Comparison of ENCODE assay signal across 18 mouse cellular contexts in genomic region chr11:31832439-31832980, GRCm38 (mm10). TPM values are rescaled to one million over a fixed set of nuclear protein-coding genes. Genes with fewer than 3 reads are reported as not detected.
DNase-seq lines count a peak whose midpoint lies in the region; ATAC-seq and TF ChIP-seq lines count a peak whose summit lies in the region.
"Had no signal": no experiment of that assay in that cellular context is flagged by ENCODE, and none has a peak within 500 bp of the region (broad histone marks: within the 10 kb centered on the region; RNA-seq: fewer than 3 reads in every experiment).

No protein-coding gene starts in this region.

- no peak for ATAC-seq in heart, embryonic 11.5 days (replicated peaks; ENCODE audit: insufficient number of reproducible peaks, low FRiP score, low TSS enrichment)
- ATAC-seq in liver, embryonic 14.5 days (ENCODE audit: insufficient read depth), result no peak
- ATAC-seq: forebrain, embryonic 16.5 days; hindbrain, postnatal 0 days had no signal

- no peak for TF ChIP-seq CTCF in testis, adult 2 months (IDR thresholded peaks at IDR 0.05; ENCODE audit: control insufficient read depth, insufficient read depth, insufficient replicate concordance, low read depth, low read length)
- TF ChIP-seq CTCF in liver, embryonic 14.5 days (IDR thresholded peaks at IDR 0.05; ENCODE audit: low read depth), result no peak

- H3K4me3 ChIP-seq in heart, embryonic 11.5 days (ENCODE audit: low read depth, low read length), result no peak overlapping the region
- peak overlapping the region; percentile 80 for H3K4me3 ChIP-seq in testis, adult 2 months (ENCODE audit: control insufficient read depth, low read depth, low read length)
- H3K4me3 ChIP-seq in liver, embryonic 14.5 days (ENCODE audit: insufficient read depth in 1 of 2, low read depth in 2 of 2, low read length in 2 of 2), result no peak overlapping the region
- H3K4me3 ChIP-seq: embryonic facial prominence, embryonic 13.5 days; myocyte had no signal

- H3K27ac ChIP-seq in heart, embryonic 11.5 days (ENCODE audit: low read depth, low read length), result no peak overlapping the region
- peak overlapping the region; percentile 29 for H3K27ac ChIP-seq in testis, adult 2 months (ENCODE audit: control insufficient read depth, insufficient read depth, low read depth, low read length)
- peak overlapping the region; percentile 98 for H3K27ac ChIP-seq in liver, embryonic 14.5 days
- H3K27ac ChIP-seq: embryonic facial prominence, embryonic 13.5 days; stomach, postnatal 0 days had no signal

- TF ChIP-seq POLR2A in testis, adult 2 months (IDR thresholded peaks at IDR 0.05; ENCODE audit: control insufficient read depth, low read depth, low read length), result peak; percentile 46; the same call in 1 of the 2 replicates

- peak; percentile 58 for DNase-seq in heart, adult 8-10 months (ENCODE audit: low spot score)
- DNase-seq in testis, postnatal 10 days (ENCODE audit: low spot score), result no peak
- DNase-seq in liver, embryonic 14.5 days (ENCODE audit: low read depth in 3 of 3, low spot score in 3 of 3), result no peak
- no peak for DNase-seq in urinary bladder, adult 2 months (ENCODE audit: low spot score)
- no peak for DNase-seq in frontal cortex, postnatal 36 days (ENCODE audit: low spot score in 2 of 2)
- DNase-seq: adrenal gland, postnatal 25 days; cerebellum, adult 9-10 months; kidney, adult 9 months; kidney, postnatal 4 days; lung, postnatal 10 days; midbrain, embryonic 14.5 days had no signal

- no peak overlapping the region; the same call in 1 of the 2 replicates for H3K9ac ChIP-seq in heart, embryonic 11.5 days (ENCODE audit: low read depth, low read length)
- H3K9ac ChIP-seq in liver, embryonic 14.5 days (replicated peaks), result peak overlapping the region; percentile 64
- H3K9ac ChIP-seq: embryonic facial prominence, embryonic 13.5 days had no signal

- TF ChIP-seq EP300 in liver, embryonic 14.5 days (IDR thresholded peaks at IDR 0.05; ENCODE audit: low read depth), result no peak

- no peaks in the 10 kb centered on the region for H3K36me3 ChIP-seq in heart, embryonic 11.5 days (ENCODE audit: control insufficient read depth, insufficient read depth, low read length)
- H3K36me3 ChIP-seq in testis, adult 2 months (ENCODE audit: control insufficient read depth, insufficient read depth, low read length), result no peaks in the 10 kb centered on the region
- no peaks in the 10 kb centered on the region for H3K36me3 ChIP-seq in liver, embryonic 14.5 days (replicated peaks; ENCODE audit: control insufficient read depth, insufficient read depth, low read depth)
- H3K36me3 ChIP-seq: embryonic facial prominence, embryonic 13.5 days had no signal

- no peak overlapping the region for H3K4me2 ChIP-seq in heart, embryonic 11.5 days
- H3K4me2 ChIP-seq in liver, embryonic 14.5 days (ENCODE audit: low read depth), result peak overlapping the region; percentile 58
- H3K4me2 ChIP-seq: embryonic facial prominence, embryonic 13.5 days had no signal

- WGBS in heart, embryonic 11.5 days (ENCODE audit: insufficient replicate concordance), result 64% methylated on average over 7 of the region's 7 CpGs
- 65% methylated on average over 7 of the region's 7 CpGs for WGBS in liver, embryonic 14.5 days (ENCODE audit: insufficient replicate concordance)

- no peaks in the 10 kb centered on the region for H3K9me3 ChIP-seq in heart, embryonic 11.5 days (replicated peaks; ENCODE audit: control insufficient read depth, low read length)
- no peaks in the 10 kb centered on the region for H3K9me3 ChIP-seq in liver, embryonic 14.5 days (ENCODE audit: control insufficient read depth, low read length)
- H3K9me3 ChIP-seq: embryonic facial prominence, embryonic 13.5 days had no signal

- H3K27me3 ChIP-seq in heart, embryonic 11.5 days (ENCODE audit: control insufficient read depth, insufficient read depth, low read length), result no peaks in the 10 kb centered on the region
- H3K27me3 ChIP-seq in testis, adult 2 months (ENCODE audit: control insufficient read depth, insufficient read depth, low read length), result no peaks in the 10 kb centered on the region
- H3K27me3 ChIP-seq in liver, embryonic 14.5 days (ENCODE audit: control insufficient read depth, insufficient read depth, low read length), result no peaks in the 10 kb centered on the region
- H3K27me3 ChIP-seq: embryonic facial prominence, embryonic 13.5 days had no signal

- H3K4me1 ChIP-seq in heart, embryonic 11.5 days (ENCODE audit: control insufficient read depth, insufficient read depth, low read length), result peaks cover 16% of the 10 kb centered on the region
- no peaks in the 10 kb centered on the region for H3K4me1 ChIP-seq in testis, adult 2 months (ENCODE audit: control insufficient read depth, insufficient read depth, low read length)
- peaks cover 86 to 87% of the 10 kb centered on the region in 2 experiments for H3K4me1 ChIP-seq in liver, embryonic 14.5 days (replicated peaks; ENCODE audit: control insufficient read depth in 2 of 2, insufficient read depth in 2 of 2, low read length in 1 of 2)
- H3K4me1 ChIP-seq: embryonic facial prominence, embryonic 13.5 days had no signal

RNA-seq across cellular contexts. Expression of gene Cpeb4, which starts 39.5 kb away (rescaled TPM):
- 100 to 1,000 TPM in 1 of 4 experiments, 10 to 100 TPM in 3; 71.7 to 102 (median 85.1) TPM for total RNA-seq in heart, adult 8-10 months (2022)
- polyA plus RNA-seq in heart, embryonic 11.5 days (2014; fragmentation: Nextera tagmentation; extraction: Ambion mirVana), result 15.5 and 18.9 TPM in 2 replicates
- polyA plus RNA-seq in testis, adult 2 months (2012; rRNA removed), result 23.6 and 28.8 TPM in 2 replicates
- polyA plus RNA-seq in liver, embryonic 14.5 days (2012; rRNA removed), result 21.5 and 25.1 TPM in 2 replicates
- 28.7 and 29.4 TPM in 2 replicates for polyA plus RNA-seq in liver, embryonic 14.5 days (2014; fragmentation: Nextera tagmentation; extraction: Ambion mirVana)
- polyA plus RNA-seq in urinary bladder, adult 2 months (2012; rRNA removed), result 19.9 and 23.8 TPM in 2 replicates
